Mouse (Mus musculus) T-helper 17 cell (primary cell): ENCODE measurements around the gene Ppp3cb.
"Not testable (repeated sequence)": the region's sequence is repeated elsewhere in the genome, so short reads cannot be mapped to it uniquely, and the experiment has no call there.

Experiments used
- in situ Hi-C, 2 experiments: fragments of 300-600 bp; cut with MboI, MseI; formaldehyde crosslinking; loops; 1 replicate in 1 of 2; 2 replicates in 1 of 2; pipeline ENCODE4 v1.15.1; 2025; ENCODE audit warnings: high pct_unique_total_duplicates in 2 of 2

The Ppp3cb gene

DNA sequence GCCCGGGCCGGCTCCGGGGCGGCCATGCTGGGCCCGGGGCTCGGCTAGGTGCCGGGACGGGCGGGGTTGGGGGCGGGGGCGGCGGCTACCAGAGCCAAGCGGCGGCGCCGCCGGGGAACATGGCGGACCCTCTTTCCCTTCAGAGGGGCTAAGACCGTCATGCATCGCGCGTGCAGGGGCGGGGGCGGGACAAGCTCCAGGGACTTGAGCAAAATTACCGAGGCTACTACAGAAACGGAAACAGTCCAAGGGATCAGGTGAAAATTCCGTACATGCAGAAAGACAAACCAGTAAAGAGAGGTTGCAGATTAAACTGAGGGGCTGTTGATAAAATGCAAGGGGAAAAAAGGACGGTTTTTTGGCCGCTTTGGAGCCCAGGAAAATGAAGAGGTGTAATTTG is at the start of gene Ppp3cb:
TSS of gene Ppp3cb (minus strand) at position 159 of the 400 bp plus-strand sequence.
- in situ Hi-C loops = loop anchor here in 1 of 2 experiments (10.0 kb wide), 1 partner anchor 202 kb away; the partner anchor contains the start of genes Ecd and Fam149b

DNA sequence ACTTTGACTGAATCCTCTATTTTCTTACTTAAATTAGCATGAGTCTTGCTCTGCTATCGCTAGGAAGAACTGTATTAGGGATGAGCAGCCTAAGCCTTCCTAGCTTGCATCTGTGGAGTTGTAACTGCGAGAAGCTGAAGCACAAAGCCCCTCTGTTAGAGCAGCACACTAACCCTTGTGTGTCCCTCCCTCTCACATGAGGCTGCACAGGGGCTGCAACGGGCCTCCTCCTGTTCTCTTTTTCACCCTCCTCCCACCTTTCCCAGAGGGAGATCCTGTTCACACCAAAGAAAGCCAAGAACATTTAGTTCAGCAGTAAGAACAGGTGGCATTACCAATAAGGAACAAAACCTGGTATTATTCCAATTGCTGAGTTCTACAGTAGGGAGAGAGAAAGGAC is 49.4 kb upstream of the Ppp3cb start:
- in situ Hi-C loops = no loop called here

DNA sequence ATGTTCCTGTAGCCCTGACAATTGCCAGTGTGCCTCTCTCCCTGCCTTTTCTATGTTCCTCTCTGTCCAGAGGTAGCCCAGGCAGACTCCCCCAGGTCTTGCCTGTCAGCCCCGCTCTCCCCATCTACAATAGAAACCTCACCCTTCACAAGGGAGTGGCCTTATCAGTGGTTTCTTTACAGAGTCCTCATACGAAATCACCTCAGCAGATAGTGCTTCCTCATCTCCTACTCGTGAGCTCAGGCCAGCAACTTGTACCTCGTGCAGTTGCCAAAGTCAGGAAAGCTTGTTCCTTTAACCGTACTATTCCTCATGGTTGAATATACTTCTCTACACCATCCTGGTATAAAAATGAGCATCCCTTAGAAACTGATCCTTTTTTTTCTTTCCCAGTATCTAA is 41.1 kb upstream of the Ppp3cb start:
- in situ Hi-C loops = no loop called here

DNA sequence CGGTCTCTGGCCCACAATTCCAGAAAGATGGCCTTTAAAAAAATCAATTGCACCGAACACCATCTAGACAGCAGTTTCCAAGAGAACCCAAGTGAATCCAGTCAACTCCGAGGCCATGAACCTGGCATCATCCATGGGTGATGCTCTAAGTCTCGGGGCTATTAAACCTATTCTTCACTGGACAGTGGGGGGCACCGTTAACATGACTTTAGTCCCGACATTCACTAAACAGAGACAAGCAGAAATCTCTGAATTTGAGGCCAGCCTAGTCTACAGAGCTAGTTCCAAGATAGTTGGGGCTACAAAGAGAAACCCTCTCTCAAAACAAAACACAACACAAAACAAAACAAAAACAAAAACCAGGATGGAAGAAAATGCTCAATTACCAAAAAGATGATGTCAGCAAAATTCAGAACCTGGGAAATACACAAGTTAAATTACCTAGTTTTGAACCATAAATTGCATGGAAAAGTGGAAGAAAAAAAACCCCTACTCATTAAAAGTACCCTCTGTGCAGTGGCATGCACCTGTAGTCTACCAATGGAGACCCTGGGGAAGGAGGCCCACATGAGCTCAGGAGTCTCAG is 32.5 kb upstream of the Ppp3cb start:
- in situ Hi-C loops = loop anchor here (5.0 kb wide), 1 partner anchor 78 kb away; the partner anchor contains the start of gene Myoz1 (in 2 of the 2)

DNA sequence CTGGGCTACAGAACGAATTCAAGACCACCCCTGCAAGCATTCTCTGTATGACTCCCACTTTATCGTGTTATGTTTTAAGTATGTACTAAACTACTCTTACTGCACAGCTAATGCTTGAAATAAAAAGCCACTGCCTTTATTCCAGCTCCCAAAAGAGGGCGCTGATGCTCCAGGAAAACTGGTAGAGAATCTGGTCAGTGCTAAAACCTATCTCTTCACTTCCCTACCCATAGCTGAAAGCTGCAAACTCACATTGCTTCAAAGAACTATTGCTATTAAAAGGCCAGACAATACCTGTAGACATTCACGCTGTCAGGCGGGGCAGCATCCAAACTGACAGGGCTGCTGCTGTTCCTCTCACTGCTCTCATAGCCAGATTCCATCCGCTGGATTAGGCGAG is 29.8 kb upstream of the Ppp3cb start:
- in situ Hi-C loops = loop anchor here (5.0 kb wide), 1 partner anchor 81 kb away; the partner anchor contains the start of gene Myoz1 (in 2 of the 2)

DNA sequence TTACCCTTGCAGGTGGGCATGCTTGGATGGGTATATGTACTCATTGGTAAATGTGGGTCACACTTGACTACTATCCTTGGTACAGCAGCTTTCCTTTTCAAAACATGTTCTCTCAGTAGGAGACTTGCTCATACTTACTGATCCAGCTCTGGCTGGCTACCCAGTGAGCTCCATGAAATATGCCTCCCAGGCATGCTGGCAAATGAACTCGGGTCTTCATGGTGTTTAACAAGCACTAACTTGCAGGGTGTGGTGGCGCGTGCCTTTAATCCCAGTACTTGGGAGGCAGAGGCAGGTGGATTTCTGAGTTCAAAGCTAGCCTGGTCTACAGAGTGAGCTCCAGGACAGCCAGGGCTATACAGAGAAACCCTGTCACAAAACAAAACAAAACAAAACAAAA is 26.8 kb upstream of the Ppp3cb start:
- in situ Hi-C loops = not testable (repeated sequence)

- in situ Hi-C loops = no loop called here
Measured at GRCm38 (mm10) chr14:20565256-20566021, 19.1 kb upstream of the Ppp3cb start.

DNA sequence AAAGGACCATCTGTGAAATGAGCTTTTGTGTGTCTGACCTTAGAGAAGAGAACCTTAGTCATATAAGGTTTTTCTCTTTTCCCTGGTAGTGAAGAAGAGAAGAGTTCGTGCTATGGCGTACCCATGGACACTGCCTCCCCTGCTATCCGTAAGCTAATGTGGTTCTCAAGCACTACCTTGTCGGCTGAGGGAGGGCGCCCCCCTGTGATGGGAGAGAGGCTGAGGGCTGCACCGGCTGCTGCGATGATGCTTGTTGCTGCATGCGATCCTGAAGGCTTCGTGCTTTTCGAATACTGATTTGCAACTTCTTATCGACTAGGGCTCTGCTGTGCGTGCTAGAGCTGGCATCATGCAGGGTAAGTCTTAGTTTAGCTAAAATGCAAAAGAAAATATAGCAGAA is 18.3 kb upstream of the Ppp3cb start:
- in situ Hi-C loops = no loop called here

GRCm38 (mm10) chr14:20561897-20562296 is 15.5 kb upstream of the Ppp3cb start:
- in situ Hi-C loops = no loop called here

- in situ Hi-C loops = no loop called here
Measured at GRCm38 (mm10) chr14:20550136-20550535, 3.8 kb upstream of the Ppp3cb start.

DNA sequence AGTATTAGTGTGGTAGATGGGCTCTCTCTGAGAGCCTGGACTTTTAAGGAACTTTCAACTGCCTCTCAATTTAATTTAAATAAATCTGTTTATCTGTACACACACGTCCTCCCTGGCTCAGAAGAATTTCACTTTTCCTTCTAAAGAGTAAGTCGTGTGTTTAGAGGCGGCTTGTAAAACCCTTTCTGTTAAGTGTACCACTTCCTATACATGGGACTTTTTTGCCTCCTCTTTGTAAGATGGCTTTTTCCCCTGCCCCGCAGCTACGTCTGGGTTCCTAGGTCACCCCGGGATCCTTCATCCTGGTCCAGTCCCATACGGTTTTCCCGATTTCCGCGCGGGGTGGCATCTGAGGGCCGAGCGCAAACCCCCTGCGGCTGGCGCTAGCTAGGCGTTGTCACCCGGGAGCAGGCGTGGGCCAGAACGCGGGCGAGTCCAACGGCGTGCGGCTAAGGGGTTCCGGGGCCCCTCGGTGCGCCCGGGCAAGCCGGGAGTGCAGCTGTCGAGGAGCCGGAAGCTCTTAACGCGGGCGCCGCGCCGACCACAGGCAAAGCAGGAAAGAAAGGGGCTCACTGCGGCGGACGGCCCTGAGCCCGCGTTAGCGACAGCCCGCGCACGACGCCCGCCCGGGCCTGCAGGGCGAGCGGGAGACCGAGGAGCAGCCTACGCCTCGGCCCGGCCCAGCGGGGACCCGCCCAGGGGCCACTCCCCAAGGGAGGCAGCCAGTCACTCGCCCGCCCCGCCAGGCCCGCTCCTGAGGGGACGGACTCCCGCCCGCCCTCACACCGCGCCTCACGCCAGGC is 643 bp downstream of the Ppp3cb start:
- in situ Hi-C loops = loop anchor here in 1 of 2 experiments (10.0 kb wide), 1 partner anchor 201 kb away; the partner anchor contains the start of genes Ecd and Fam149b

GRCm38 (mm10) chr14:20544467-20545411 is 1.6 kb downstream of the Ppp3cb start:
- in situ Hi-C loops = loop anchor here in 1 of 2 experiments (10.0 kb wide), 1 partner anchor 200 kb away; the partner anchor contains the start of genes Ecd and Fam149b

GRCm38 (mm10) chr14:20529643-20530042 is 16.7 kb downstream of the Ppp3cb start:
- in situ Hi-C loops = no loop called here

GRCm38 (mm10) chr14:20520179-20520578 is 26.2 kb downstream of the Ppp3cb start:
- in situ Hi-C loops = no loop called here

- in situ Hi-C loops = no loop called here
Measured at GRCm38 (mm10) chr14:20508424-20508823, 37.9 kb downstream of the Ppp3cb start.

- in situ Hi-C loops = no loop called here
Measured at GRCm38 (mm10) chr14:20502966-20503365, 43.4 kb downstream of the Ppp3cb start.

DNA sequence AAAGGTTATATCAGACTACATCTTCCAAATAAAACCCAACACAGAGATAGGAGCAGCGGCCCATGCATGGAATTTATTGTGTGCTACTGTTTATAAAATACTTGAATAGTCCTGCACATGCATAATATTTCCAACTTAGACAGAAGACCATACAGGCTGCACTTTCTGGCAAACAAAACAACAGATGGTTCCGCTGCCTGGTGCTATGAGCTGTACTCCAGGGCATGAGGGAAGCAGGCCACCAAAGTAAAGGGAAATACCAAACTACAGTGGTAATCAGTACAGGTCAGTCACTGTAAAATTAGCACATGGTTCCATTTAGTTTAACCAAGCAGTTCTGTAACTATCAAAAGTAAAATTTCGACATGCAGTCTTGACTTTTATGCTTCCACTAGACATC is 46.4 kb downstream of the Ppp3cb start:
- in situ Hi-C loops = no loop called here

- in situ Hi-C loops = no loop called here
Measured at GRCm38 (mm10) chr14:20496603-20497002, 49.8 kb downstream of the Ppp3cb start, which contains the start of gene Mss51. Gene Mss51, minus strand, starts transcription at chr14:20496901.

- in situ Hi-C loops = no loop called here
Measured at GRCm38 (mm10) chr14:20486031-20486430, 60.3 kb downstream of the Ppp3cb start.

GRCm38 (mm10) chr14:20482051-20482751 is 64.2 kb downstream of the Ppp3cb start:
- in situ Hi-C loops = no loop called here
